Mouse (Mus musculus) liver, embryonic 14.5 days (tissue): Measurements from ENCODE around the gene Gm2832.
"Not testable (repeated sequence)": the region's sequence is repeated elsewhere in the genome, so short reads cannot be mapped to it uniquely, and the experiment has no call there.

Experiments
- CTCF ChIP-seq: IDR thresholded peaks from 2 replicates; pipeline ENCODE4 v1.5.1; 2016; ENCODE audit warnings: antibody characterized with exemption, low read depth, control low read depth
- EP300 ChIP-seq: IDR thresholded peaks from 2 replicates; pipeline ENCODE4 v1.6.1; 2016; ENCODE audit warnings: antibody characterized with exemption, low read depth

GRCm38 (mm10) chr14:41278505-41278904, at the start of gene Gm2832:
- not testable (repeated sequence) for TF ChIP-seq CTCF, EP300
